Mouse (Mus musculus): Measurements from ENCODE around the gene Vwa2. TPM values are rescaled to one million over a fixed set of nuclear protein-coding genes. Genes with fewer than 3 reads are reported as not detected.
A peak's percentile ranks its signal among the peaks of the same experiment; 100 is the strongest.

Gene Vwa2
- polyA plus RNA-seq, 1 experiment from 2014 or later: 0.99 TPM

GRCm38 (mm10) chr19:56877364-56877763 is 3.3 kb downstream of the Vwa2 start:
- H3K4me2 ChIP-seq (replicated peaks; ENCODE audit: low read depth): no peak overlapping the region
- no peak overlapping the region for H3K4me3 ChIP-seq (ENCODE audit: low read depth, low read length)
- no peak overlapping the region for H3K27ac ChIP-seq (replicated peaks)
- H3K4me1 ChIP-seq (replicated peaks; ENCODE audit: control insufficient read depth, insufficient read depth): no peaks in the 10 kb centered on the region; the same call in 1 of the 2 replicates
- TF ChIP-seq EP300 (optimal IDR thresholded peaks at IDR 0.05) (no peak), CTCF (IDR thresholded peaks at IDR 0.05; ENCODE audit: low read depth) (no peak)
- no peak overlapping the region for H3K9ac ChIP-seq (ENCODE audit: low read length)
- no peaks in the 10 kb centered on the region for H3K36me3 ChIP-seq (ENCODE audit: control insufficient read depth, insufficient read depth, low read length)
- H3K27me3 ChIP-seq (ENCODE audit: control insufficient read depth, insufficient read depth, low read length): peaks cover 9% of the 10 kb centered on the region; the same call in 1 of the 2 replicates
- no peaks in the 10 kb centered on the region for H3K9me3 ChIP-seq (ENCODE audit: control insufficient read depth, low read length)
- DNase-seq (ENCODE audit: low spot score) (no peak), ATAC-seq (ENCODE audit: low FRiP score, low TSS enrichment) (no peak)
- WGBS: 50% methylated on average over 6 of the region's 6 CpGs

- DNase-seq (ENCODE audit: low spot score) (no peak), ATAC-seq (ENCODE audit: low FRiP score, low TSS enrichment) (no peak)
- no peaks in the 10 kb centered on the region for H3K9me3 ChIP-seq (ENCODE audit: control insufficient read depth, low read length)
- H3K4me2 ChIP-seq (replicated peaks; ENCODE audit: low read depth): no peak overlapping the region
- H3K27me3 ChIP-seq (ENCODE audit: control insufficient read depth, insufficient read depth, low read length): no peaks in the 10 kb centered on the region
- H3K9ac ChIP-seq (ENCODE audit: low read length): no peak overlapping the region
- no peaks in the 10 kb centered on the region for H3K4me1 ChIP-seq (replicated peaks; ENCODE audit: control insufficient read depth, insufficient read depth)
- 49% methylated on average over 10 of the region's 10 CpGs for WGBS
- no peaks in the 10 kb centered on the region for H3K36me3 ChIP-seq (ENCODE audit: control insufficient read depth, insufficient read depth, low read length)
- H3K4me3 ChIP-seq (ENCODE audit: low read depth, low read length): no peak overlapping the region
- no peak overlapping the region for H3K27ac ChIP-seq (replicated peaks)
- no peak for TF ChIP-seq CTCF (IDR thresholded peaks at IDR 0.05; ENCODE audit: low read depth)
- TF ChIP-seq EP300 (optimal IDR thresholded peaks at IDR 0.05): no peak
Measured at GRCm38 (mm10) chr19:56887879-56888278, 13.8 kb downstream of the Vwa2 start.

GRCm38 (mm10) chr19:56888654-56889053 is 14.6 kb downstream of the Vwa2 start:
- no peak for TF ChIP-seq EP300 (optimal IDR thresholded peaks at IDR 0.05)
- no peak for TF ChIP-seq CTCF (IDR thresholded peaks at IDR 0.05; ENCODE audit: low read depth)
- H3K27me3 ChIP-seq (ENCODE audit: control insufficient read depth, insufficient read depth, low read length): no peaks in the 10 kb centered on the region
- H3K36me3 ChIP-seq (ENCODE audit: control insufficient read depth, insufficient read depth, low read length): no peaks in the 10 kb centered on the region
- no peak overlapping the region for H3K4me2 ChIP-seq (replicated peaks; ENCODE audit: low read depth)
- H3K9ac ChIP-seq (ENCODE audit: low read length): no peak overlapping the region
- ATAC-seq (ENCODE audit: low FRiP score, low TSS enrichment): no peak
- H3K4me3 ChIP-seq (ENCODE audit: low read depth, low read length): no peak overlapping the region
- no peak for DNase-seq (ENCODE audit: low spot score)
- no peaks in the 10 kb centered on the region for H3K9me3 ChIP-seq (ENCODE audit: control insufficient read depth, low read length)
- 34% methylated on average over 5 of the region's 5 CpGs for WGBS
- H3K27ac ChIP-seq (replicated peaks): peak overlapping the region; percentile 65; the same call in 1 of the 2 replicates
- H3K4me1 ChIP-seq (replicated peaks; ENCODE audit: control insufficient read depth, insufficient read depth): no peaks in the 10 kb centered on the region

- Histone ChIP-seq H3K4me2 (replicated peaks; ENCODE audit: low read depth) (no peak overlapping the region), H3K9me3 (ENCODE audit: control insufficient read depth, low read length) (no peaks in the 10 kb centered on the region), H3K4me3 (ENCODE audit: low read depth, low read length) (no peak overlapping the region), H3K27ac (replicated peaks) (no peak overlapping the region), H3K4me1 (replicated peaks; ENCODE audit: control insufficient read depth, insufficient read depth) (no peaks in the 10 kb centered on the region), H3K9ac (ENCODE audit: low read length) (no peak overlapping the region), H3K36me3 (ENCODE audit: control insufficient read depth, insufficient read depth, low read length) (no peaks in the 10 kb centered on the region), H3K27me3 (ENCODE audit: control insufficient read depth, insufficient read depth, low read length) (no peaks in the 10 kb centered on the region)
- 50% methylated on average over 2 of the region's 2 CpGs for WGBS
- TF ChIP-seq EP300 (optimal IDR thresholded peaks at IDR 0.05) (no peak), CTCF (IDR thresholded peaks at IDR 0.05; ENCODE audit: low read depth) (no peak)
- DNase-seq (ENCODE audit: low spot score) (no peak), ATAC-seq (ENCODE audit: low FRiP score, low TSS enrichment) (no peak)
Measured at GRCm38 (mm10) chr19:56891438-56891837, 17.4 kb downstream of the Vwa2 start.

- WGBS: 86% methylated on average over 5 of the region's 5 CpGs
- no peak for TF ChIP-seq CTCF (IDR thresholded peaks at IDR 0.05; ENCODE audit: low read depth)
- no peak for TF ChIP-seq EP300 (optimal IDR thresholded peaks at IDR 0.05)
Measured at GRCm38 (mm10) chr19:56892586-56892985, 18.5 kb downstream of the Vwa2 start.

GRCm38 (mm10) chr19:56893326-56893725 is 19.3 kb downstream of the Vwa2 start:
- Histone ChIP-seq H3K27me3 (ENCODE audit: control insufficient read depth, insufficient read depth, low read length) (no peaks in the 10 kb centered on the region), H3K4me3 (ENCODE audit: low read depth, low read length) (no peak overlapping the region), H3K9ac (ENCODE audit: low read length) (no peak overlapping the region), H3K27ac (replicated peaks) (no peak overlapping the region), H3K9me3 (ENCODE audit: control insufficient read depth, low read length) (no peaks in the 10 kb centered on the region), H3K36me3 (ENCODE audit: control insufficient read depth, insufficient read depth, low read length) (no peaks in the 10 kb centered on the region), H3K4me1 (replicated peaks; ENCODE audit: control insufficient read depth, insufficient read depth) (no peaks in the 10 kb centered on the region), H3K4me2 (replicated peaks; ENCODE audit: low read depth) (no peak overlapping the region)
- 70% methylated on average over 5 of the region's 5 CpGs for WGBS
- DNase-seq (ENCODE audit: low spot score) (no peak), ATAC-seq (ENCODE audit: low FRiP score, low TSS enrichment) (no peak)
- no peak for TF ChIP-seq EP300 (optimal IDR thresholded peaks at IDR 0.05)
- TF ChIP-seq CTCF (IDR thresholded peaks at IDR 0.05; ENCODE audit: low read depth): no peak

More at GRCm38 (mm10) chr19:56892586-56892985, 18.5 kb downstream of the Vwa2 start:
- no peaks in the 10 kb centered on the region for H3K4me1 ChIP-seq (replicated peaks; ENCODE audit: control insufficient read depth, insufficient read depth)
- no peaks in the 10 kb centered on the region for H3K9me3 ChIP-seq (ENCODE audit: control insufficient read depth, low read length)
- H3K4me2 ChIP-seq (replicated peaks; ENCODE audit: low read depth): no peak overlapping the region
- no peak overlapping the region for H3K4me3 ChIP-seq (ENCODE audit: low read depth, low read length)
- H3K9ac ChIP-seq (ENCODE audit: low read length): no peak overlapping the region
- no peak for ATAC-seq (ENCODE audit: low FRiP score, low TSS enrichment)
- H3K27me3 ChIP-seq (ENCODE audit: control insufficient read depth, insufficient read depth, low read length): no peaks in the 10 kb centered on the region
- H3K27ac ChIP-seq (replicated peaks): no peak overlapping the region
- DNase-seq (ENCODE audit: low spot score): no peak
- no peaks in the 10 kb centered on the region for H3K36me3 ChIP-seq (ENCODE audit: control insufficient read depth, insufficient read depth, low read length)
